Mouse (Mus musculus) brain, embryonic 18.5 days (tissue): ENCODE measurements at regions not wholly inside any gene's neighbourhood (a gene's known extent, or its start where the extent isn't known, plus 50 kb on each side); places are given as distances from the start of the nearest gene placed in this dataset.

ENCODE experiments used
- DNase-seq: peaks from one replicate; pipeline ENCODE4 v3.0.0-alpha.2; 2012; ENCODE audit warnings: low read depth, low spot score

- DNase-seq = peak; percentile 10
Measured at GRCm38 (mm10) chr16:54498270-54498669, 799.5 kb downstream of the Zpld1 start.
